Mouse (Mus musculus) heart, adult 2 months (tissue): ENCODE results near the gene 3110082I17Rik.

Source experiments
- CTCF ChIP-seq: fragments of 200-600 bp; IDR thresholded peaks from 2 replicates; pipeline ENCODE4 v1.8.1; 2022; ENCODE audit warnings: antibody characterized with exemption, mild to moderate bottlenecking, moderate library complexity
- EP300 ChIP-seq: fragments of 200-500 bp; IDR thresholded peaks from 2 replicates; pipeline ENCODE4 v1.6.1; 2011; ENCODE audit warnings: low read depth, low read length, control low read depth; ENCODE audit not compliant: insufficient read depth
- POLR2A ChIP-seq: fragments of 200-500 bp; IDR thresholded peaks from 2 replicates; pipeline ENCODE4 v1.6.1; 2011; ENCODE audit warnings: mild to moderate bottlenecking, low read depth, low read length, control low read depth; ENCODE audit not compliant: insufficient read depth

DNA sequence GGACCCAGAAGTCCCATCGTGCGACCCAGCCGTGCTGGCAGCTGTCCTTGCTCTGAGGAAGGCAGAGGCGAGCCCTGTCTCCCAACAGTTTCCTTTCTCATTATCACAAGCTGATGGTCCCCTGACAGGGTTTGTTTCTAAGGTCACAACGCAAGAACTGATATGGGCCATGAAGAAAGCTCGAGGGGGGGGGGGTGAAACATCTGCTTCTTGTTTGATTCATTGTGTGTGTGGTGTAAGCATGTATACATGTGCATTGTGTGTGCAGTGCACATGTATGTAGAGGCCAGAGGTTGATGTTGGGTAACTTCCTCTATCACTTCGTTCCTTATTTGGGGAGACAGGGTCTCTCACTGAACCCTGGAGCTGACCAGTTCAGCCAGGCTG lies 132.7 kb downstream of the 3110082I17Rik start:
- TF ChIP-seq CTCF (no peak), POLR2A (no peak), EP300 (no peak)
